Mouse (Mus musculus): ENCODE results near the gene Acap1.

DNA sequence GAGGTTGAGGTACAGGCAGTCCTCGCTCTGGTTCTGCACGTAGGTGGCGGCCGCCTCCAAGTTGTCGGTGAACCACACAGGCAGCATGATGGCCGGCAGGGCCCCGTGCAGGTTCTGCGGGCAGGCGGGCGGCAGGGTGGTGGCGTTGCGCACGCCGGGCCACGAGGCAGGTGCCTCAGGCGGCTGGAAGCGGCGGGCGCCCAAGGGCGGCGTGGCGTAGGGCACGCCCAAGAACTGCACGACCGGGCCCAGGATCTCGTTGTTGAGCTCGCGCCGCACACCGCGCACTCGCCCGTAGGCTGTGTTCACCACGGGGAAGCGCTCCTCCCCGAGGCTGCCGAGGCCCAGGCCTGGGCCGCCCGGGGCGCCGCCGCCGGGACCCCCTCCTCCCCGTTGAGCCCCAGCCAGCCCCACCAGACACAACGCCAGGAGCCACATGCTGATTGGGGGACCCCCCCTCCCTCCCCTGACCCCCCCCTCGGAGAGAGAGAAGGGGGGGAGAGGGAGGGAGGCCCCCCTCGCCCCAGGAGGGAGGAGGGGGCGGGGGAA lies 61.3 kb downstream of the Acap1 start:
- peak; percentile 6; the same call in 1 of the 2 replicates for TF ChIP-seq CTCF (IDR thresholded peaks at IDR 0.05; ENCODE audit: low read depth)
- no peak for TF ChIP-seq EP300 (optimal IDR thresholded peaks at IDR 0.05)

Measured in stomach, postnatal 0 days (tissue).